ENCODE assay signal across 11 mouse cellular contexts in genomic region chrX:74273422-74274322, GRCm38 (mm10). TPM values are rescaled to one million over a fixed set of nuclear protein-coding genes. Genes with fewer than 3 reads are reported as not detected.
DNase-seq lines count a peak whose midpoint lies in the region; ATAC-seq and TF ChIP-seq lines count a peak whose summit lies in the region.
"Had no signal": no experiment of that assay in that cellular context is flagged by ENCODE, and none has a peak within 500 bp of the region (broad histone marks: within the 10 kb centered on the region; RNA-seq: fewer than 3 reads in every experiment).

No protein-coding gene starts in this region.

- no peaks in the 10 kb centered on the region for H3K4me1 ChIP-seq in kidney, embryonic 14.5 days (ENCODE audit: control insufficient read depth, insufficient read depth, low read length)
- H3K4me1 ChIP-seq in CH12.LX (ENCODE audit: control insufficient read depth in 1 of 2, insufficient read depth in 2 of 2): peaks cover 0 to 14% of the 10 kb centered on the region in 2 experiments; a peak in 2 of 4 replicates
- H3K4me1 ChIP-seq in liver, embryonic 12.5 days: peaks cover 19% of the 10 kb centered on the region

- in situ Hi-C loops in CH12.LX (cut with MboI; ENCODE audit: low pct_ligation_motif_present, low pct_unique_long_range_greater_than_20kb, low sequenced_read_pairs): no loop called here

- ATAC-seq in kidney, embryonic 14.5 days (ENCODE audit: low FRiP score, low TSS enrichment): no peak
- ATAC-seq in liver, embryonic 12.5 days: no peak
- ATAC-seq in cerebellum, adult (ENCODE audit: insufficient number of reproducible peaks, low FRiP score, low TSS enrichment): no peak

- no peak overlapping the region for H3K9ac ChIP-seq in kidney, embryonic 14.5 days (ENCODE audit: low read depth, low read length)
- H3K9ac ChIP-seq in CH12.LX (ENCODE audit: insufficient read depth, low read depth): no peak overlapping the region
- no peak overlapping the region for H3K9ac ChIP-seq in liver, embryonic 12.5 days
- H3K9ac ChIP-seq: embryonic facial prominence, embryonic 13.5 days had no signal

- peaks cover 9% of the 10 kb centered on the region; the same call in 1 of the 2 replicates for H3K36me3 ChIP-seq in kidney, embryonic 14.5 days (ENCODE audit: control insufficient read depth, insufficient read depth, low read length)
- peaks cover 14 to 19% of the 10 kb centered on the region in 2 experiments for H3K36me3 ChIP-seq in CH12.LX (replicated peaks in 1 of 2; ENCODE audit: control insufficient read depth in 1 of 2, insufficient read depth in 1 of 2, low read length in 1 of 2)
- H3K36me3 ChIP-seq in liver, embryonic 12.5 days: peaks cover 24% of the 10 kb centered on the region

- TF ChIP-seq EP300 in CH12.LX (IDR thresholded peaks at IDR 0.05; ENCODE audit: low read length): no peak

- peak; percentile 63 for TF ChIP-seq POLR2A in CH12.LX (IDR thresholded peaks at IDR 0.05; ENCODE audit: low read depth, low read length)

- no peak overlapping the region for H3K4me3 ChIP-seq in kidney, embryonic 14.5 days (ENCODE audit: low read length)
- H3K4me3 ChIP-seq in CH12.LX (replicated peaks in 1 of 3; ENCODE audit: low read depth in 2 of 3, low read length in 2 of 3, poor library complexity in 1 of 3): no peak overlapping the region
- H3K4me3 ChIP-seq in liver, embryonic 12.5 days: no peak overlapping the region
- H3K4me3 ChIP-seq: embryonic facial prominence, embryonic 13.5 days had no signal

- no peak for TF ChIP-seq RAD21 in CH12.LX (IDR thresholded peaks at IDR 0.05; ENCODE audit: low read depth, low read length)

- H3K27ac ChIP-seq in kidney, embryonic 14.5 days (ENCODE audit: low read depth, low read length): no peak overlapping the region
- H3K27ac ChIP-seq in CH12.LX (ENCODE audit: insufficient read depth, low read depth): peak overlapping the region; percentile 29; the same call in 1 of the 2 replicates
- H3K27ac ChIP-seq in liver, embryonic 12.5 days: peak overlapping the region; percentile 56
- H3K27ac ChIP-seq: embryonic facial prominence, embryonic 13.5 days had no signal

- DNase-seq in kidney, adult 9 months: peak; percentile 22
- DNase-seq in CH12.LX (ENCODE audit: extremely low read depth) (no peak), adipocyte (ENCODE audit: low spot score) (peak; percentile 44)
- DNase-seq in thymus, postnatal 14 days: no peak
- no peak for DNase-seq in right cerebral cortex, postnatal 36 days (ENCODE audit: low spot score in 2 of 2)
- DNase-seq: gastrocnemius, postnatal 25 days; lung, postnatal 4 days had no signal

- no peaks in the 10 kb centered on the region for H3K27me3 ChIP-seq in kidney, embryonic 14.5 days (ENCODE audit: control insufficient read depth, insufficient read depth, low read length)
- no peaks in the 10 kb centered on the region for H3K27me3 ChIP-seq in CH12.LX (replicated peaks)
- no peaks in the 10 kb centered on the region for H3K27me3 ChIP-seq in liver, embryonic 12.5 days (replicated peaks)
- H3K27me3 ChIP-seq: embryonic facial prominence, embryonic 13.5 days had no signal

- H3K9me3 ChIP-seq in kidney, embryonic 14.5 days (ENCODE audit: control insufficient read depth, low read length): no peaks in the 10 kb centered on the region
- H3K9me3 ChIP-seq in CH12.LX (replicated peaks; ENCODE audit: low read length): no peaks in the 10 kb centered on the region
- H3K9me3 ChIP-seq in liver, embryonic 12.5 days (replicated peaks): no peaks in the 10 kb centered on the region
- H3K9me3 ChIP-seq: embryonic facial prominence, embryonic 13.5 days had no signal

- no peak overlapping the region for H3K4me2 ChIP-seq in kidney, embryonic 14.5 days (replicated peaks; ENCODE audit: low read depth, low read length)
- H3K4me2 ChIP-seq in CH12.LX (ENCODE audit: insufficient read depth, low read depth, poor library complexity, severe bottlenecking): 0 out of 2 replicates have a peak overlapping the region, but pooled peaks have one; percentile 24
- H3K4me2 ChIP-seq in liver, embryonic 12.5 days: 0 out of 2 replicates have a peak overlapping the region, but pooled peaks have one; percentile 3
- H3K4me2 ChIP-seq: embryonic facial prominence, embryonic 13.5 days had no signal

- H3K79me2 ChIP-seq in CH12.LX (replicated peaks; ENCODE audit: control insufficient read depth, extremely low read depth, insufficient read depth, poor library complexity, severe bottlenecking): peaks cover 16% of the 10 kb centered on the region

- dilution Hi-C loops in CH12.LX (cut with MboI; ENCODE audit: extremely low pct_ligation_motif_present, extremely low pct_unique_long_range_greater_than_20kb, low sequenced_read_pairs): no loop called here

- TF ChIP-seq CTCF in CH12.LX (conservative IDR thresholded peaks at IDR 0.05 in 1 of 2, IDR thresholded peaks at IDR 0.05 in 1 of 2; ENCODE audit: low read depth in 2 of 2, low read length in 2 of 2): no peak

- 36% methylated on average over 10 of the region's 10 CpGs for WGBS in kidney, embryonic 14.5 days
- WGBS in liver, embryonic 12.5 days (ENCODE audit: insufficient replicate concordance): 17% methylated on average over 10 of the region's 10 CpGs

TF ChIP-seq in CH12.LX, 34 proteins besides CTCF, POLR2A, EP300 and RAD21:
- TF ChIP-seq POLR2AphosphoS2 (IDR thresholded peaks at IDR 0.05; ENCODE audit: low read depth, low read length): peak; percentile 100
- no peak for TF ChIP-seq BHLHE40 (IDR thresholded peaks at IDR 0.05; ENCODE audit: low read depth, low read length)
- TF ChIP-seq MAZ (IDR thresholded peaks at IDR 0.05; ENCODE audit: low read depth, low read length): no peak
- no peak for TF ChIP-seq RCOR1 (conservative IDR thresholded peaks at IDR 0.05; ENCODE audit: low read depth, low read length)
- peak; percentile 65; the same call in 1 of the 2 replicates for TF ChIP-seq CHD2 (IDR thresholded peaks at IDR 0.05; ENCODE audit: low read length)
TF ChIP-seq in CH12.LX: peak in this region for 2.

RNA-seq across cellular contexts. Expression of gene Rpl10, which starts 3.1 kb away (rescaled TPM):
- polyA plus RNA-seq in kidney, embryonic 14.5 days (2014; fragmentation: Nextera tagmentation; extraction: Ambion mirVana): 941 and 1,115 TPM in 2 replicates
- total RNA-seq in CH12.LX (2012; rRNA removed) (3,647 and 3,697 TPM in 2 replicates), CH12.LX (2014; rRNA removed) (3,137 and 3,420 TPM in 2 replicates)
- polyA plus RNA-seq in CH12.LX (2012; ENCODE audit: insufficient read length, low read depth): 200 and 459 TPM in 2 replicates
- polyA plus RNA-seq in liver, embryonic 12.5 days (2016; fragmentation: Nextera tagmentation; extraction: Ambion mirVana): 624 and 688 TPM in 2 replicates

RNA-seq across cellular contexts. Expression of gene Taz, which starts 8.0 kb away (rescaled TPM):
- polyA plus RNA-seq in kidney, embryonic 14.5 days (2014; fragmentation: Nextera tagmentation; extraction: Ambion mirVana): 58.5 and 64.3 TPM in 2 replicates
- total RNA-seq in CH12.LX (2012; rRNA removed) (31.9 and 40.4 TPM in 2 replicates), CH12.LX (2014; rRNA removed) (29.2 and 31.6 TPM in 2 replicates)
- polyA plus RNA-seq in CH12.LX (2012; ENCODE audit: insufficient read length, low read depth): 25.6 and 29.0 TPM in 2 replicates
- polyA plus RNA-seq in liver, embryonic 12.5 days (2016; fragmentation: Nextera tagmentation; extraction: Ambion mirVana): 33.4 and 36.5 TPM in 2 replicates

RNA-seq across cellular contexts. Expression of gene Dnase1l1, which starts 8.5 kb away (rescaled TPM):
- polyA plus RNA-seq in kidney, embryonic 14.5 days (2014; fragmentation: Nextera tagmentation; extraction: Ambion mirVana): 10.6 and 10.8 TPM in 2 replicates
- 3.4 and 4.7 TPM in 2 replicates for total RNA-seq in CH12.LX (2012; rRNA removed)
- 3.8 and 5.1 TPM in 2 replicates for total RNA-seq in CH12.LX (2014; rRNA removed)
- polyA plus RNA-seq in CH12.LX (2012; ENCODE audit: insufficient read length, low read depth): 4.3 and 4.6 TPM in 2 replicates
- 19.8 and 21.6 TPM in 2 replicates for polyA plus RNA-seq in liver, embryonic 12.5 days (2016; fragmentation: Nextera tagmentation; extraction: Ambion mirVana)

RNA-seq across cellular contexts. Expression of gene Emd, which starts 19.2 kb away (rescaled TPM):
- polyA plus RNA-seq in kidney, embryonic 14.5 days (2014; fragmentation: Nextera tagmentation; extraction: Ambion mirVana): 28.1 and 81.5 TPM in 2 replicates
- total RNA-seq in CH12.LX (2012; rRNA removed): 65.4 and 65.6 TPM in 2 replicates
- 80.1 and 99.4 TPM in 2 replicates for total RNA-seq in CH12.LX (2014; rRNA removed)
- polyA plus RNA-seq in CH12.LX (2012; ENCODE audit: insufficient read length, low read depth): 73.8 and 132 TPM in 2 replicates
- 10.1 and 11.6 TPM in 2 replicates for polyA plus RNA-seq in liver, embryonic 12.5 days (2016; fragmentation: Nextera tagmentation; extraction: Ambion mirVana)

RNA-seq across cellular contexts. Expression of gene Atp6ap1, which starts 23.2 kb away (rescaled TPM):
- polyA plus RNA-seq in kidney, embryonic 14.5 days (2014; fragmentation: Nextera tagmentation; extraction: Ambion mirVana): 89.5 and 93.6 TPM in 2 replicates
- total RNA-seq in CH12.LX (2012; rRNA removed) (47.2 and 53.8 TPM in 2 replicates), CH12.LX (2014; rRNA removed) (52.8 and 53.3 TPM in 2 replicates)
- 61.3 and 66.4 TPM in 2 replicates for polyA plus RNA-seq in CH12.LX (2012; ENCODE audit: insufficient read length, low read depth)
- 76.4 and 77.9 TPM in 2 replicates for polyA plus RNA-seq in liver, embryonic 12.5 days (2016; fragmentation: Nextera tagmentation; extraction: Ambion mirVana)

Comparison
In these comparisons a context has a peak if more than half of its experiments do, and no peak if none do; other contexts are left out.
1. DNase-seq: peak in kidney, adult 9 months (single experiment) and adipocyte (single experiment); none in CH12.LX (single experiment), thymus, postnatal 14 days (single experiment) and right cerebral cortex, postnatal 36 days (0 of 2).